Mouse (Mus musculus) left cerebral cortex, postnatal 14 days (tissue): ENCODE results near the gene Megf11. TPM values are rescaled to one million over a fixed set of nuclear protein-coding genes. Genes with fewer than 3 reads are reported as not detected.
A peak's percentile ranks its signal among the peaks of the same experiment; 100 is the strongest.

Experiments
- DNase-seq, 2 experiments: peaks; one replicate each; pipeline ENCODE4 v3.0.0; 2021 to 2022; ENCODE audit warnings: low spot score in 2 of 2, mixed read lengths in 1 of 2
- intact Hi-C: fragments of 180-260 bp; cut with DNase I; formaldehyde crosslinking; loops from one replicate; pipeline ENCODE4 v1.15.1; 2025
- total RNA-seq, 2 experiments: library from RNA; stranded (reverse); gene quantifications; 2 replicates each; pipeline ENCODE4 v1.2.3; 2021

Megf11 gene
- total RNA-seq, 2 experiments from 2014 or later: 13.6 to 14.5 TPM

DNA sequence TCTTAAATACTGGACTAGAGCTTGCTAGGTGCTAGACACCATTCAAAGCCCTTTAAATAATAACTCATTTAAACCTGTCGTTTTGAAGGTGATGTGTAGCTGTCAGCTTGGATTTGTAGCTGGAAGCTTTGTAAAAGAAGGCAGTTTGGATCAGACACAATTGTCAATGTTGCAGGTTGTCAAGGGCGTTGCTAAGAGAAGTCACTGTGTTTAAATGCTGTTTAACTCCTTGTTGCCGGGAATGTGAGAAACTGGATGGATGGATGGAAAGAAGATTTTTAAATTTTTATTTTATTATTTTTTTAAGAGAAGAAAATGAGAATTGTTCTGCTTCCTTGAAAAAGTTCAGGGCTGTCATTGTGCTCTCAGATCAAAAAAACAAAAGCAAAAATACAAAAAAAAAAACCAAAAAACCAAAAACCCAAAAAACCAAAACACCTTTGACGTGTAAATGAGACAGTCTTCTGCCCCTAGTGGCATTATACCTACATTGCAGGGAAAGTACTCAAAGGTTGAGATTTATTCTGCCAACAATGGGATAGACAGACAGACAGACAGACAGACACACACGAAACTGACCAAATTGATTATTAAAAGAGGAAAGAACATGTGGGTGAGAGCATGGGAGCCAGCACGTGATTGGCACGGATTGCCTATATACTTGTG is 227.7 kb downstream of the Megf11 start:
- intact Hi-C loops: no loop called here
- no peak for DNase-seq

DNA sequence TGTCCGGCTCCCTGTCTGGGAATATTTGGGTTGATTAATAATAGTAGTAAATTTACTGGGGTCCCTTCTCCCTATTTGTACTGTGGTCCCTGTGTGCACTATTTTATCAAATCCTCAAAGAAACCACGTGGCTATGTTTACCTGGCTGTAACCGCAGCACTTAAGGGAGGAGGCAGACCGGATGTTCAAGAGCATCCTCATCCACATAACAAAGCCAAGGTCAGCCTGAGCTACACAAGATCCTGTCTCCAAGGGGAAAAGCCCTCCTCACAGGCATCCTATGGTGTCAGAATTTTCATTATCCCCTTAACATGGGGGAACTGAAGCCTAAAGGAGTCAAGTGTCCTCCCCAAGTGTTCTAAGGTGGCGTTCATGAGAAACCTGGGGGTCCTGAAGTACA is 232.0 kb downstream of the Megf11 start:
- DNase-seq: no peak
- intact Hi-C loops: no loop called here

DNA sequence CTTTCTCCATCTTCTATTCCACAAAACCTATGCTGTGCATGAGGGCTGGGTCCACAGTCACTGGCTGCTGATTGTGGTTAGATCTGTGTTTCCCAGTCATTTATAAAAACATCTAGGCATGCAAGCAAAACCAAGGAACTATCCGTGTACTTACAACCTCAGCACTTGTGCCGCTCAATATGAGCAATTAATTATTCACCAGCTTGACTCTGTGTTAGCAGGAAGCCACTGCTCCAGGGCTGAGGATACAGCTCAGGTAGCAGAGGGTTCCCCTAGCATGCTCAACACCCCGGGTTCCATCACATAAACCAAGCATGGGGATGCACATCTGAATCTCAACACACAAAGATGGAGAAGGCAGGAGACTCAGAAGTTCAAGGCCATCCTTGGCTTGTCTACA is 233.0 kb downstream of the Megf11 start:
- no peak for DNase-seq
- intact Hi-C loops: no loop called here

DNA sequence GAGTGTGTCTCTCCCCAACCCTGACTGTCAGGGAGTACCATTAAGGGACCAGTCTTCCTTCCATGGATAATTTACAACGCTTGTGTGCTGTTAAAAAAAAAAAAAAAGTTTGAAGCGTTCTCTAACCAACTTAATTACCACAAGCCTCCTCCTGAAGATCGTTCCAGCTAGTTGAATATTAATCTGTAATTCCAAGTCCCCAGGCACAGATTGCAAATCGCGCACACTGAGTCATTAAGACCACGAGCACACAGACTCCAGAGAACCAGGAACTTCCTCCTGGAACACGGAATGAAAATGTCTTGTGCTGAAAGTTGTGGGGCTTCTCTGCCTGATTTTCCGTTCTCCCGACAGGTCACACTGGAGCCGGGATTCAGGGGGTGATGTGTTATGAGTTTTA is 234.0 kb downstream of the Megf11 start:
- DNase-seq: no peak
- intact Hi-C loops: no loop called here

DNA sequence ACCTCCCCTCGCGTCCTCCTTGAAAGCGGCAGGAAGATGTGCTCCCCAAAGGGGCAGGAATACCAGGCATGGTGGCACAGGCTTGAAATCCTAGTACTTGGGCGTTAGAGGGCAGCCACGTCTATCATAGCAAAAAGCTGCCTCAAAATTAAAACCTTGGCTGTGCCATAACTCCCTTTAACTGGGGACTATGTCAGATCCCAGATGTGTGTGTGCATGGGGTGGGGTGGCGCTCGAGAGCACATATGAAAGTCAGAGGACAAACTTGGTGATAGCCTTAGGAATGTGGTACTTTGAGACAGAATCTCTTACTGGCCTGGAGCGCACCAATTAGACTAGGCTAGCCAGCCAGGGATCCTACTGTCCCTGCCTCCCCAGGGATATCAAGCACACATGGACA is 235.2 kb downstream of the Megf11 start:
- no peak for DNase-seq
- intact Hi-C loops: no loop called here

DNA sequence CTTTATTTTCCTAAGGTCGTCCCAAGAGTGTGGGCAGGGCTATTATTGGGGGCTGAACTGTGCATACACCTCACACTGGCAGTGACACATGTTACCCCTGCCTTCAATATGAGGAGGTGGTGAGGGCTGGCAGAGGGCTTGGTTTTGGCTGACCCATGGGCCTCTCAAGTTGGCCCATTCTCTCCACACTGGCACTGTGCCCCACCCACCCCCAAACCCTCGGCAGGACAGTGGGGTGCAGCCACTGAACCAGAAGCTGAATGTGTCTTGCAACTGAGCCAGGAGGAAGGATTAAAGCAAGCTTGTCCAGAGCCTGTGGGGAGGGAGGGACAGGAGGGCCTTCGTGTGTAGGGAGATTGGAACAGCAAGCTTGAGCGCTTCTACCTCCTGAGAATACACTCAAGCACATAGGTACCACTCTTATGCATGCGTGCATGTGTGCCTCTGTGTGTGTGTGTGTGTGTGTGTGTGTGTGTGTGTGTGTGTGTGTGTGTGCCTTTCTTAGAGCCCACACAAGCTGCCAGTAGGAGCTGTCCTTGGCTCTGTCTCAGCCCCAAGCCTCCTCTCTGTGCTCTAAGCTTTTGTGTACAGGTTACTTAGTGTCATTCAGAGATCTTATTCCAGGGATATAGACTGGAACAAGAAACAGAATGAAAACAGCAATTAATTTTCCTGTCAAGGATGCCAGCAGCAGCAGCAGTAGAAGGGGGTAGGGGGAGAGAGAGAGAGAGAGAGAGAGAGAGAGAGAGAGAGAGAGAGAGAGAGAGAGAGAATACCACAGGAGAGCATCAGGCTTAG is 236.3 kb downstream of the Megf11 start:
- DNase-seq: no peak
- intact Hi-C loops: no loop called here

DNA sequence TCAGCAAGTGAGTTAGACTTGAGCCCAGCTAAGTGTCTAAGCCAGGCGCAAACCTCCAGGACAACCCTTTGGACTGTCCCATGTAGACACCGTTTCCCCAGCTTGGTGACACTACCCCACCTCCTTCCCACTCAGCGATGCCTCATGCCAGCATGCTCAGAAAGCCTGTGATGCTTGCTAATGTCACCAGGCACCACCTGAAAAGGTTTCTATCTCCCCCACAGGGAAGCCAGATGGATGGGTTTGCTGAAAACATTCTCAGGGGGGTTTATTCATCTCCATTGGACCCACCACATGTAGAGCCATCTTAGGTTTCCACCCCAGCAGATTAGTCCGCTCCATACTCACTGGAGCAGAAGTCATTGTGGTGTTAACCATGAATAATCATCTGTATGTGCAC is 237.9 kb downstream of the Megf11 start:
- DNase-seq: no peak
- intact Hi-C loops: no loop called here

DNA sequence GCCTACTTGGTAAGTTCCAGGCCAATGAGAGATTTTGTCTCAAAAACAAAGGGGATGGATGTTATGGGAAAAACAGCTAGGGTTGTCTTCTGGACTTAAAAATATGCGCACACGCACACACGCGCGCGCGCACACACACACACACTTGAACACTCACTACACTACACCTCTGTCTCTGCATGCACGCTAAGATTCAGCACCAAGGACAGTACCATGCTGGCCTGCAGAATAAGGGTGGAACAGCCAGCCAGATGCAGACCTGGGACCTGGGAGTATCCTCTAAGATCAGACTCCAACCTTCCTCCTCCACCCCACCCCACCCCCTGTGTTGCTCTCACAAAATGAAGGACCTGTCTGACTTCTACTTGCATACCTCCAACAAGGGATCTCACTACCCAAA is 239.1 kb downstream of the Megf11 start:
- no peak for DNase-seq
- intact Hi-C loops: no loop called here

DNA sequence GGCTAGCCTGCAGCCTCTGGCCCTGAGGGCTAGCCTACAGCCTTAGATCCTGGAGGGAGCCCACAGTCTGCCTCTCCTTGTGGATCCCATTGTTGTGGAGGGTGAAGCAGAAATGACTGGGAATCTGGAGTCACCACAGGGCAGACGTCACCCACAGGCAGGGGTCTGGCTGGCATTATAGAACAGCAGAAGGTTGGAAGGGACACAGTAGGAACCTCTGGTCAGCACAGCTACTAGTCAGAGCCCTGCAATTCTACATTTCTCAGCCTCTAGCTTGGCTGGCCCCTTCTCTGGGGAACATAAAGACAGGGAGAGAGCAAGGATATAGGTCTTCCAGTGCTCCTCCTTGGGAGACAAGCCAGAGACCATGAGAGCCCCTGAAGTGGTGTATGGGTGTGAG is 244.4 kb downstream of the Megf11 start:
- intact Hi-C loops: loop anchor here (10.0 kb wide), 1 partner anchor 105 kb away; no protein-coding TSS in a partner anchor
- no peak for DNase-seq

DNA sequence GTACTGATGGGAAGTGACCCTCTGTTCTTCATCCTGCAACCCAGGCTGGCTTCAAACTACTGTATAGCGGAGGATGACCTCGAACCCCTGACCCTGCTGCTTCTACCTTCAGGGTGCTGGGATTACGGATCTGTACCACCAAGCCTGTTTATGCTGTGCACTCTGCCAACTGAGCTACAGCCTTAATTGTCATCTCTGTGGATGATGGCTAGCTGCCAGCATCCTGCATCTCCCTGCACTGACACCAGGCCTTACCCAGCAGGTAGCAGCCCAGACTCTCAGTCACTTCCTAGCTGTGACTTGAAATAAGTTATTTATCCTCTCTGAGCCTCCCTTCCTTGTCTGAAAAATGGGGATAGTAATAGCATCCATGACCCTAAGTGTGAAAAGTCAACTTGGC is 247.7 kb downstream of the Megf11 start:
- no peak for DNase-seq
- intact Hi-C loops: loop anchor here (10.0 kb wide), 1 partner anchor 108 kb away; no protein-coding TSS in a partner anchor

DNA sequence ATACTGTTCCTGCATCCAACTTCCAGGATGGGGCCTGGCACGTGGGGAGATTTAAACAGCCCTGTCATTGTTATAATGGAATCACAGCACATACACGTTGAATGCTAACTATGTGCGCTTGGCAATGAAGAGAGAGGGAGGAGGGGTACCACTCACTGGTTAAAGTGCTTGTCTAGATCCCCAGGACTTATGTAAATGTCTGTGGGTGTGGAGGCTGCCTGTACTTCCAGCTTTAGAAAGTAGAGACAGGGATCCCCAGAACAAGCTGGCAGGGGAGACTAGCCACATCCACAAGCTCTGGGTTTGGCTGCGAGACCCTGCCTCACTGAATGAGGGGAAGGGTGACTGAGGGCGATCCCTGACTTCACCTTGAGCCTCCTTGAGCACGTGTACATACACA is 250.7 kb downstream of the Megf11 start:
- intact Hi-C loops: loop anchor here (10.0 kb wide), 1 partner anchor 111 kb away; no protein-coding TSS in a partner anchor
- DNase-seq: peak; percentile 31 to 64

DNA sequence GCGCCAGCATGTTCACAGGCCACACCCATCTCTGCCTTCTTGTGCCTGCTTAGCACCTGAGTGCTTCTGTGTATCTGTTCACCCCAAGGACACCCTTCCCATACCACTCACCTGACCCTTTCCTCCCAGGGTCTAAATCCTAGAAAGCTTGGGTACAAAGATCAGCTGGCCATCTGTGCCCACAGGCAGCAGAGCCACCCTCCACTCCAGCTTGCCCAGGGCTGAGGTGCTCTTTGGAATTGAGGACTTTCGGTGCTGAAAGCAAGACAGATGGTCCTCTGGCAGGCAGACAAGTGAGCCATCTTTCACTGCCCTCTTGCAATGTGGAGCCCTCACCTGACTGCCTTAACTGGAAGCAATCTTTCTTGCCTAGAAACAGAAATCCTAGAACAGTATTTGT is 251.5 kb downstream of the Megf11 start:
- DNase-seq: no peak
- intact Hi-C loops: loop anchor here (10.0 kb wide), 1 partner anchor 112 kb away; no protein-coding TSS in a partner anchor

DNA sequence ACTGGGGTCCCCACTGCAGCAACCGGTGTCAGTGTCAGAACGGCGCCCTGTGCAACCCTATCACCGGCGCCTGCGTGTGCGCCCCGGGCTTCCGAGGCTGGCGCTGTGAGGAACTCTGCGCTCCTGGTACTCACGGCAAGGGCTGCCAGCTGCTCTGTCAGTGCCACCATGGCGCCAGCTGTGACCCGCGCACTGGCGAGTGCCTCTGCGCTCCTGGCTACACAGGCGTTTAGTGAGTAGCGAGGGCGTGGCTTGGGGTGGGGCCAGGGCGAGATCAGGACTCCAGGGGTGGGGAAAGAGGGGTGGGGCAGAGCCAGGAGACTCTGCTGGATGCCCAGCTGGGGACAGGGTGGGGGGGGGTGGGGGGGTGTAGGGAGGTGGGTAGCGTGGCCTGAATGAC is 252.8 kb downstream of the Megf11 start:
- intact Hi-C loops: loop anchor here (2.0 to 10.0 kb wide), 2 partner anchors 113 to 291 kb away; no protein-coding TSS in a partner anchor

DNA sequence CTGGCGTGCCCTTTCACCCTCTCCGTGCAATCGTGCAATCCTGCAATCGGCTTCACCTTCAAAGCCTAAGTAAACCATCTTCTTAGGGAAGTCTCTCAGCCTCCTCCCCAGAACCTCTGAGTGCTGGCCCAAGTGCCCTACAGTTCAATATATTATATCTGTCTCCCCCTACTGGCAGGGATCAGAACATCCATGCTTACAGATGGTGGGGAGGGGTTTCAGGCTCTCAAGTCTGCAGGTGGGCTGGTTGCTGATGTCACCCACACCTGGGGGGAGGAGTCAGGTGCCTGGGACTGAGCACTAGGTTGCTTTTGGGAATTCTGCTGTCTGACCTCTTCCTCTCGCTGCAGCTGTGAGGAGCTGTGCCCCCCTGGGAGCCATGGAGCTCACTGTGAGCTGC is 254.2 kb downstream of the Megf11 start:
- peak; percentile 45 to 69 for DNase-seq
- intact Hi-C loops: loop anchor here (1.0 to 10.0 kb wide), 3 partner anchors 115 to 293 kb away; no protein-coding TSS in a partner anchor

More for the DNA sequence above, 252.8 kb downstream of the Megf11 start:
- DNase-seq: no peak

DNA sequence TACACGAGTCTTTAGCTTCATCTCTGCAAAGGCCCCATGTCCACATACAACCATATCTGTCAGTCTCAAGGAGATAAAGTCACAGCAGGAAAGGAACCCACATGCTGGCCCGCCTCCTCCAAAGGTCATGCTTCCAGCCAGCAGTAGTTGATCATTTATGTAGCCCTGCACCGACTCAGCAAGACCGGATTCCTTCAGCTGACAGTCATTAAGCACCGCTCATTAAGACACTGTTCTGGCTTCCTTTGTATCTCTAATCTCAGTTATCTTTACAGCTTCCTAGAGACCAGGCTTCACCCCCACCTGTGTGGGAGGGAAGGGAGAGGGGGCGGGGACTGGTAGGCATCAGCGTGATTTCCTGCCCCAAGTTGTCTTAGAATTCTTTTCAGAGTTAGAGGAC is 258.7 kb downstream of the Megf11 start:
- intact Hi-C loops: no loop called here
- DNase-seq: no peak

DNA sequence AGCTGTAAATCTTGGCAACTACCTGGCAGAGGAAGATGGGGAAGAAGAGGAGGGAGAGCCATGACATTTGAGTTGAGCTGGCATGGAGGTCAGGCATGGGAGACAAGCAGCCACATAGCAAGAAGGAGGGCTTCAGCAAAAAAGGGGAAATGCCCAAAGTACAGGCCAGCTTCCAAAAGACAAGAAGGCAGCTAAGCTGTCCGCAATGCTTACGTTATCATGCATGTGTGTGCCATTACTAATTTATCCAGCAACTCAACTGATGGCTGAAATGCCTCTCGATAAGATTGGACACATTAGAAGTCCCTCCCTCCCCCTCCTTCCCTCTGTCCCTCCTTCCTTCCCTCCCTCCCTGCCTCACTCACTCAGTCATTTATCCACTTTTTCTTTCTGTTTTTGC is 260.0 kb downstream of the Megf11 start:
- DNase-seq: no peak
- intact Hi-C loops: no loop called here

DNA sequence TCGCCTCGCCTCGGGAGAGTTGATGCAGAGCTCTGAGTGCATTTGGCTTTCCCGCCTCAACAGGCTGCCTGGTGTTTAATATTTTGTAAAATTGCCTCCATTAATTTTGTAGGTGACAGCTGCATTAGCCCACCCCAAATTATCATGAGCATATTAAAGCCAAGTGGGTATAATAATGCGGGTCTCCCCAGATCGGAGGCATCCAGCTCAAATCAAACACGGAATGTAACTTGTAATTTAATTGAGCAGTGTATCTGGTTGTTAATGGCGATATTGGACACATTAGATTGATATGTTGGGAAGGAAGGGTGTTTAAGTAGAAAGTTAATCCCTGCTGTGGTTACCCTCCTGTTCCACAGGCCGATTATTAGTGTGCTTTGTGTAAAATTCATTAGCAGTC is 264.0 kb downstream of the Megf11 start:
- intact Hi-C loops: no loop called here
- no peak for DNase-seq

DNA sequence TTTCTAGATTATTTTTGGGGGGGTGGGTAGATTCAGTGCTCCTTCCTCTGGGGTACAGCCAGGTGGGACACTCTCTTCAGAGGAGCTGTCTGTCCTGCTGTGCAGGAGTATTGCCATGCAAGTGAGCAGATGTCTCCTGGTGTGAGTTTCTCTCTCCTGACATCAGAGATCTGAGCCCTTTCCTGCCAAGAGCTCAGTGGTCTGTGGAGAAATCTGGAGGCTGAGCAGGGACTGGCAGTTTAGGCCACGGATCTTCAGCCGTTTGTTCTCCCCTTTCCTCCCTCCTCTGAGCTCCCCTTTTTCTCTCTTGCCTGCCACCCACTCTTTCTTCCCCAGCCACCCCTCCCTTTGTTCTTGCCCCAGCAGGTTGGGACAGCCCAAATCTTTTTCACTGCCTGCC is 264.5 kb downstream of the Megf11 start:
- intact Hi-C loops: no loop called here
- DNase-seq: no peak

DNA sequence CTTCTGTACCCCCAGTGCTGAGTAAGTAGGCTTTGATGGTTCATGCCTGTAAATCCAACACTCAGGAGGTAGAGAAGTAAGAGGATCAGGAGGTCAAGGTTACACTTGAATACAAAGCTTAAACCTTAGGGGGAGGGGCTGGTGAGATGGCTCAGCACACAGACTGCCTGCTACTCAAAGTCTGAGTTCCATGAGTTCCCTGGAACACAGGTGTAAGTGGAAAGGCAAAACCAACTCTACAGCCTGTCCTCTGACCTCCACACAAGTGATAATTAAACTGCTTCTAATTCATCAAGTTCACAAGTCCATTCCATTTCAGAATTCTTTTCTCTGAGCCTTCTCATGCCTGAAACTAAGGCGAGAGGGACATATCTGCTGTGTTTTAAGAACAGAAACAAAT is 265.8 kb downstream of the Megf11 start:
- intact Hi-C loops: no loop called here
- no peak for DNase-seq

DNA sequence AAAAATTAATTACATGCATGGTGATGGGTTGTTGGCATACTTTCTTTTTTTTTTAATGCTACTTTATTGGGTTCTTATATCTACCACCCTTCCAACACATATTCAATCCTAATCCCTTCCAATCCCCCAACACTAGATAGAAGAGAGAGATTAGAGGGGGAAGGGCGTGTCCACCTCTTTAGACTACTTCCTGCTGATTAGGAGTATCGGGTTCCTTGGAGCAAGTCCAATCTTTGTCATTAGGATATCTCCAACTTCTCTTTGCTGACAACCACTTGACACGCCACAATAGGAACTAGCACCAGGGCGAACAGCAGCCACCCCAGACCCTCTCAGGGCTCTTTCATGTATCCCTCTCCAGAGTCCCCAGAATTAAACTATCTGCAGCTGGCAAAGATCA is 266.3 kb downstream of the Megf11 start:
- no peak for DNase-seq
- intact Hi-C loops: no loop called here

DNA sequence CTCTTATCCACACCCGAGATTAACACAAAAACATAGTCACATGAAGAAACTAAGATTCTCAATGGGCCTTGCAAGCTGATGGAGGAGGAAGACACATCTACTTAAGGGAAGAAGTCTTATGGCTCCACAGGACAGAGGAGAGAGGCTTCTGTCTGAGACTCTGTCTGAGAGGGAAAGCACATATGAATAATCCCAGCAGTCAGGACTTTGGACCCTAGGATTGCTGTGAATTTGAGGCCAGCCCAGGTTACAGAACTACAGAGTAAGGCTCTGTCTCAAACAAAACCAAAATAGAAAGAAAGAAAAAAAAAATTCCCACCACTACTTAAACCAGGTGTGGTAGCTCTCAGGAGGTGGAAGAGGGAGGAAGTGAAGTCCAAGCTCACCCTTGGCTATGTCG is 266.7 kb downstream of the Megf11 start:
- DNase-seq: no peak
- intact Hi-C loops: no loop called here
